Mouse (Mus musculus) liver, adult 2 months (tissue): ENCODE results near the gene Mapk14.

Source experiments
- CTCF ChIP-seq: fragments of 200-500 bp; IDR thresholded peaks from 2 replicates; pipeline ENCODE4 v1.5.1; 2011; ENCODE audit warnings: low read depth, low read length, control low read depth
- POLR2A ChIP-seq: fragments of 200-500 bp; IDR thresholded peaks from 2 replicates; pipeline ENCODE4 v1.6.1; 2011; ENCODE audit warnings: low read length, control low read depth; ENCODE audit not compliant: insufficient read depth; ENCODE audit errors: extremely low read depth

GRCm38 (mm10) chr17:28771289-28771688, 80.2 kb downstream of the Mapk14 start:
- TF ChIP-seq CTCF (no peak), POLR2A (no peak)
